Mouse (Mus musculus): ENCODE data around the gene Tlr8. TPM values are rescaled to one million over a fixed set of nuclear protein-coding genes. Genes with fewer than 3 reads are reported as not detected.

Gene Tlr8
- total RNA-seq, 2 experiments from 2014 or later = 0.14 to 0.16 TPM

- no peak for DNase-seq (ENCODE audit: extremely low spot score in 1 of 2, low spot score in 2 of 2)
- H3K4me3 ChIP-seq = no peak overlapping the region
- H3K27ac ChIP-seq = no peak overlapping the region
- TF ChIP-seq CTCF (IDR thresholded peaks at IDR 0.05) = no peak
- intact Hi-C loops (cut with DNase I) = no loop called here
Observed at GRCm38 (mm10) chrX:167195228-167195649, 68.9 kb downstream of the Tlr8 start.

Other genes with a start within 250 kb of the Tlr8 start
- gene Tmsb4x, start 55.0 kb downstream of the Tlr8 start, total RNA-seq (2021) = 100 to 1,000 TPM; 851 to 933 TPM
- gene Tlr7, start 66.2 kb upstream of the Tlr8 start, total RNA-seq (2021) = 1 to 10 TPM; 2.8 to 4.0 TPM
- gene Prps2, start 118.4 kb upstream of the Tlr8 start, total RNA-seq (2021) = 10 to 100 TPM; 23.3 to 28.9 TPM